8 mouse cellular contexts compared by ENCODE assay signal in the genomic region with DNA sequence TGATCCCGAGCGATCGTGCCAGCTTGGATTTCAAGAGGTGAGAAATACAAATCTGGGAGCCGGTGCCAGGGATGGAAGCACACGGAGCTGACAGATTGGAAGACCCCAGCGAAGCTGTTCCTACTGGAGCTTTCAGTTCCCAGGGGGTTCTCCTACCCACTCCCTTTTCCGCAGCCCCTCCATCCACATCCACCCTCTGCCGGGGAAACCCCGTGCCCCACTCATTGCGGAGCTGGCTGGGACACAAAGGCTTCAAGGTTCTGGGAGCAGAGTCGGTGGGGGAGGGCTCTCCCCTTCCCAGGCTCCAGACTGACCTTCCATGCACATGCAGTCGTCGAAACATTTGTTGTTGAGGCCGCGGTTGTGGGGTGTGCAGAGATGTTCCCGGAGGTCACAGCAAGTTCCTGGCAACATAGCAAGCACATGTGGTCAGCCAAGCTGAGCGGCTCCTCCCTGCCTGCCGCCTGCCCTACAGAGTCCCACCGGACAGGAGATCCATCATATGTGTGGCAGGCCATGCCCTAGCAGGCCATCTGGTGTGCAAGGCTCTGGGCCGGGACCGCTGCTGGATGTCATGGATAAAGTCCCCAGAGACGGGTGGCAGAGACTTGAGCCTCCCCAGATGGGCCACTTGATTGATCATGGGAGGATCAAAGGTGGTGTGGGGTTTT. TPM values are rescaled to one million over a fixed set of nuclear protein-coding genes. Genes with fewer than 3 reads are reported as not detected.
DNase-seq lines count a peak whose midpoint lies in the region; ATAC-seq and TF ChIP-seq lines count a peak whose summit lies in the region.

No protein-coding gene starts in this region.

- WGBS in kidney, embryonic 14.5 days, result 10% methylated on average over 22 of the region's 22 CpGs
- WGBS in hindbrain, postnatal 0 days, result 24% methylated on average over 22 of the region's 22 CpGs

- TF ChIP-seq CTCF in ES-Bruce4 (IDR thresholded peaks at IDR 0.05; ENCODE audit: low read depth, low read length), result no peak
- no peak for TF ChIP-seq CTCF in hindbrain, postnatal 0 days (IDR thresholded peaks at IDR 0.05; ENCODE audit: low read depth)

- H3K9ac ChIP-seq in kidney, embryonic 14.5 days (ENCODE audit: low read depth, low read length), result no peak overlapping the region
- peak overlapping the region; percentile 31 for H3K9ac ChIP-seq in ES-Bruce4 (ENCODE audit: low read depth, poor library complexity, severe bottlenecking)
- H3K9ac ChIP-seq in hindbrain, postnatal 0 days (replicated peaks; ENCODE audit: low read length), result no peak overlapping the region; the same call in 1 of the 2 replicates

- H3K27ac ChIP-seq in kidney, embryonic 14.5 days (ENCODE audit: low read depth, low read length), result no peak overlapping the region
- no peak overlapping the region for H3K27ac ChIP-seq in ES-Bruce4 (ENCODE audit: insufficient read depth, low read length)
- H3K27ac ChIP-seq in hindbrain, postnatal 0 days, result peak overlapping the region; percentile 48

- ATAC-seq in kidney, embryonic 14.5 days (ENCODE audit: low FRiP score, low TSS enrichment), result peak; percentile 90
- peak; percentile 69 for ATAC-seq in hindbrain, postnatal 0 days
- ATAC-seq in erythroid progenitor cell, adult 5-6 weeks (replicated peaks; ENCODE audit: low FRiP score, poor library complexity, severe bottlenecking), result no peak

- DNase-seq in kidney, postnatal 10 days, result no peak
- DNase-seq in 416B (ENCODE audit: low read depth), result peak; percentile 36
- DNase-seq in hindbrain, postnatal 0 days (ENCODE audit: low spot score), result peak; percentile 66
- DNase-seq in frontal cortex, postnatal 14 days (ENCODE audit: low spot score in 2 of 2), result no peak
- DNase-seq in ovary, adult 18-20 months (ENCODE audit: low spot score), result no peak

- H3K4me1 ChIP-seq in kidney, embryonic 14.5 days (ENCODE audit: control insufficient read depth, insufficient read depth, low read length), result peaks cover 18% of the 10 kb centered on the region
- H3K4me1 ChIP-seq in ES-Bruce4 (ENCODE audit: control insufficient read depth, insufficient read depth, low read length), result peaks cover 5% of the 10 kb centered on the region
- H3K4me1 ChIP-seq in hindbrain, postnatal 0 days (ENCODE audit: insufficient read depth, low read length), result peaks cover 15% of the 10 kb centered on the region; the same call in 1 of the 2 replicates

- 0 out of 2 replicates have a peak overlapping the region, but pooled peaks have one; percentile 3 for H3K4me3 ChIP-seq in kidney, embryonic 14.5 days (ENCODE audit: low read length)
- peak overlapping the region; percentile 31 for H3K4me3 ChIP-seq in ES-Bruce4 (ENCODE audit: low read depth, low read length)
- H3K4me3 ChIP-seq in hindbrain, postnatal 0 days (ENCODE audit: low read length), result no peak overlapping the region

- H3K4me2 ChIP-seq in kidney, embryonic 14.5 days (replicated peaks; ENCODE audit: low read depth, low read length), result peak overlapping the region; percentile 20; the same call in 1 of the 2 replicates
- 0 out of 2 replicates have a peak overlapping the region, but pooled peaks have one; percentile 3 for H3K4me2 ChIP-seq in hindbrain, postnatal 0 days (ENCODE audit: low read depth, low read length)

- H3K9me3 ChIP-seq in kidney, embryonic 14.5 days (ENCODE audit: control insufficient read depth, low read length), result no peaks in the 10 kb centered on the region
- H3K9me3 ChIP-seq in ES-Bruce4 (replicated peaks; ENCODE audit: control insufficient read depth, insufficient read depth, low read length, poor library complexity, severe bottlenecking), result no peaks in the 10 kb centered on the region
- no peaks in the 10 kb centered on the region for H3K9me3 ChIP-seq in hindbrain, postnatal 0 days (ENCODE audit: low read length)

- H3K27me3 ChIP-seq in kidney, embryonic 14.5 days (ENCODE audit: control insufficient read depth, insufficient read depth, low read length), result no peaks in the 10 kb centered on the region
- H3K27me3 ChIP-seq in ES-Bruce4 (ENCODE audit: control insufficient read depth, insufficient read depth, low read length, poor library complexity, severe bottlenecking), result no peaks in the 10 kb centered on the region
- H3K27me3 ChIP-seq in hindbrain, postnatal 0 days (ENCODE audit: insufficient read depth, low read length), result no peaks in the 10 kb centered on the region

- TF ChIP-seq EP300 in ES-Bruce4 (IDR thresholded peaks at IDR 0.05; ENCODE audit: insufficient read depth, low read depth, low read length), result no peak

- no peaks in the 10 kb centered on the region for H3K36me3 ChIP-seq in kidney, embryonic 14.5 days (ENCODE audit: control insufficient read depth, insufficient read depth, low read length)
- H3K36me3 ChIP-seq in ES-Bruce4 (ENCODE audit: control insufficient read depth, insufficient read depth, low read length, poor library complexity, severe bottlenecking), result no peaks in the 10 kb centered on the region
- no peaks in the 10 kb centered on the region for H3K36me3 ChIP-seq in hindbrain, postnatal 0 days (ENCODE audit: insufficient read depth, low read length)

- no peak for TF ChIP-seq POLR2A in ES-Bruce4 (IDR thresholded peaks at IDR 0.05; ENCODE audit: insufficient read depth, low read length)

RNA-seq across cellular contexts. Expression of a gene that starts 19.9 kb away (rescaled TPM):
- polyA plus RNA-seq in kidney, embryonic 14.5 days (2014; fragmentation: Nextera tagmentation; extraction: Ambion mirVana), result 17.4 and 22.8 TPM in 2 replicates
- polyA plus RNA-seq in ES-Bruce4 (2011; ENCODE audit: insufficient read depth, insufficient read length, low read depth, missing spikeins), result 48.2 and 60.6 TPM in 2 replicates
- 6.2 and 7.6 TPM in 2 replicates for total RNA-seq in hindbrain, postnatal 0 days (2014; rRNA removed)
- 9.9 and 10.4 TPM in 2 replicates for polyA plus RNA-seq in hindbrain, postnatal 0 days (2015; fragmentation: Nextera tagmentation; extraction: Ambion mirVana)
- total RNA-seq in erythroid progenitor cell, adult 5-6 weeks (2015; ENCODE audit: low replicate concordance), result 4.6 and 5.8 TPM in 2 replicates
- 3.6 and 4.1 TPM in 2 replicates for total RNA-seq in erythroid progenitor cell, adult 5-6 weeks (2017; ENCODE audit: low replicate concordance)

RNA-seq across cellular contexts. Expression of a gene that starts 22.4 kb away (rescaled TPM):
- polyA plus RNA-seq in kidney, embryonic 14.5 days (2014; fragmentation: Nextera tagmentation; extraction: Ambion mirVana), result 81.1 and 99.0 TPM in 2 replicates
- polyA plus RNA-seq in ES-Bruce4 (2011; ENCODE audit: insufficient read depth, insufficient read length, low read depth, missing spikeins), result 45.9 and 60.3 TPM in 2 replicates
- 39.9 and 56.5 TPM in 2 replicates for total RNA-seq in hindbrain, postnatal 0 days (2014; rRNA removed)
- polyA plus RNA-seq in hindbrain, postnatal 0 days (2015; fragmentation: Nextera tagmentation; extraction: Ambion mirVana), result 99.7 and 102 TPM in 2 replicates
- 11.5 and 20.5 TPM in 2 replicates for total RNA-seq in erythroid progenitor cell, adult 5-6 weeks (2015; ENCODE audit: low replicate concordance)
- 0.30 and 5.5 TPM in 2 replicates for total RNA-seq in erythroid progenitor cell, adult 5-6 weeks (2017; ENCODE audit: low replicate concordance)

RNA-seq across cellular contexts. Expression of a gene that starts 22.7 kb away (rescaled TPM):
- polyA plus RNA-seq in kidney, embryonic 14.5 days (2014; fragmentation: Nextera tagmentation; extraction: Ambion mirVana), result 0.43 and 0.80 TPM in 2 replicates
- polyA plus RNA-seq in ES-Bruce4 (2011; ENCODE audit: insufficient read depth, insufficient read length, low read depth, missing spikeins), result 0.17 and 0.22 TPM in 2 replicates
- total RNA-seq in hindbrain, postnatal 0 days (2014; rRNA removed), result 42.3 and 44.9 TPM in 2 replicates
- 7.2 TPM in 2 replicates for polyA plus RNA-seq in hindbrain, postnatal 0 days (2015; fragmentation: Nextera tagmentation; extraction: Ambion mirVana)
- total RNA-seq in erythroid progenitor cell, adult 5-6 weeks (2015; ENCODE audit: low replicate concordance), result 0.42 TPM in 1 of 2 replicates, not detected in the other
- total RNA-seq in erythroid progenitor cell, adult 5-6 weeks (2017; ENCODE audit: low replicate concordance), result not detected in 2 replicates

RNA-seq across cellular contexts. Expression of a gene that starts 44.2 kb away (rescaled TPM):
- polyA plus RNA-seq in kidney, embryonic 14.5 days (2014; fragmentation: Nextera tagmentation; extraction: Ambion mirVana), result 16.7 and 19.2 TPM in 2 replicates
- 41.6 and 51.5 TPM in 2 replicates for polyA plus RNA-seq in ES-Bruce4 (2011; ENCODE audit: insufficient read depth, insufficient read length, low read depth, missing spikeins)
- 23.7 and 36.3 TPM in 2 replicates for total RNA-seq in hindbrain, postnatal 0 days (2014; rRNA removed)
- 23.8 and 24.0 TPM in 2 replicates for polyA plus RNA-seq in hindbrain, postnatal 0 days (2015; fragmentation: Nextera tagmentation; extraction: Ambion mirVana)
- total RNA-seq in erythroid progenitor cell, adult 5-6 weeks (2015; ENCODE audit: low replicate concordance), result 3.2 TPM in 1 of 2 replicates, not detected in the other
- total RNA-seq in erythroid progenitor cell, adult 5-6 weeks (2017; ENCODE audit: low replicate concordance), result 2.1 TPM in 1 of 2 replicates, not detected in the other

RNA-seq across cellular contexts. Expression of a gene that starts 52.5 kb away (rescaled TPM):
- polyA plus RNA-seq in kidney, embryonic 14.5 days (2014; fragmentation: Nextera tagmentation; extraction: Ambion mirVana), result 10.8 and 13.2 TPM in 2 replicates
- 12.5 and 13.3 TPM in 2 replicates for polyA plus RNA-seq in ES-Bruce4 (2011; ENCODE audit: insufficient read depth, insufficient read length, low read depth, missing spikeins)
- 199 and 200 TPM in 2 replicates for total RNA-seq in hindbrain, postnatal 0 days (2014; rRNA removed)
- 118 and 122 TPM in 2 replicates for polyA plus RNA-seq in hindbrain, postnatal 0 days (2015; fragmentation: Nextera tagmentation; extraction: Ambion mirVana)
- 1.1 TPM in 1 of 2 replicates, not detected in the other for total RNA-seq in erythroid progenitor cell, adult 5-6 weeks (2015; ENCODE audit: low replicate concordance)
- not detected in 2 replicates for total RNA-seq in erythroid progenitor cell, adult 5-6 weeks (2017; ENCODE audit: low replicate concordance)

Comparison
In these comparisons a context has a peak if more than half of its experiments do, and no peak if none do; other contexts are left out.
1. DNase-seq: peak in 416B (single experiment) and hindbrain, postnatal 0 days (single experiment); none in kidney, postnatal 10 days (single experiment), frontal cortex, postnatal 14 days (0 of 2) and ovary, adult 18-20 months (single experiment).